In genomic region chr7:44862434-44862833, GRCm38 (mm10) we compare ENCODE assay signal across 18 mouse cellular contexts.
"Had no signal": no experiment of that assay in that cellular context is flagged by ENCODE, and none has a peak within 500 bp of the region (broad histone marks: within the 10 kb centered on the region; RNA-seq: fewer than 3 reads in every experiment).

No protein-coding gene starts in this region.

- H3K9ac ChIP-seq: liver, embryonic 13.5 days; midbrain, embryonic 12.5 days; neural tube, embryonic 13.5 days; stomach, embryonic 15.5 days had no signal

- H3K27ac ChIP-seq: kidney, postnatal 0 days; liver, embryonic 13.5 days; midbrain, embryonic 12.5 days; neural tube, embryonic 13.5 days; stomach, embryonic 15.5 days had no signal

- H3K9me3 ChIP-seq: liver, embryonic 13.5 days; midbrain, embryonic 12.5 days; neural tube, embryonic 13.5 days; stomach, embryonic 15.5 days had no signal

- ATAC-seq: midbrain, embryonic 16.5 days had no signal

- H3K4me2 ChIP-seq: liver, embryonic 13.5 days; midbrain, embryonic 12.5 days; neural tube, embryonic 13.5 days; stomach, embryonic 15.5 days had no signal

- H3K27me3 ChIP-seq: liver, embryonic 13.5 days; midbrain, embryonic 12.5 days; neural tube, embryonic 13.5 days; stomach, embryonic 15.5 days had no signal

- H3K4me3 ChIP-seq: liver, embryonic 13.5 days; midbrain, embryonic 12.5 days; myocyte; neural tube, embryonic 13.5 days; stomach, embryonic 15.5 days had no signal

- DNase-seq: kidney, adult 2 months; kidney, postnatal 25 days; liver, embryonic 13.5 days; lung, adult 2 months; lung, postnatal 14 days; lung, postnatal 4 days; retina, postnatal 1 day; right cerebral cortex, postnatal 25 days; spleen, adult 18-20 months; thymus, adult 2 months; thymus, postnatal 14 days; thymus, postnatal 4 days had no signal
